Mouse (Mus musculus): Measurements from ENCODE around the gene Duxf3.

GRCm38 (mm10) chr10:58212230-58212629, 20.2 kb downstream of the Duxf3 start:
- TF ChIP-seq CTCF (IDR thresholded peaks at IDR 0.05; ENCODE audit: low read depth) = no peak
- TF ChIP-seq EP300 (optimal IDR thresholded peaks at IDR 0.05) = no peak
